In the genomic region with DNA sequence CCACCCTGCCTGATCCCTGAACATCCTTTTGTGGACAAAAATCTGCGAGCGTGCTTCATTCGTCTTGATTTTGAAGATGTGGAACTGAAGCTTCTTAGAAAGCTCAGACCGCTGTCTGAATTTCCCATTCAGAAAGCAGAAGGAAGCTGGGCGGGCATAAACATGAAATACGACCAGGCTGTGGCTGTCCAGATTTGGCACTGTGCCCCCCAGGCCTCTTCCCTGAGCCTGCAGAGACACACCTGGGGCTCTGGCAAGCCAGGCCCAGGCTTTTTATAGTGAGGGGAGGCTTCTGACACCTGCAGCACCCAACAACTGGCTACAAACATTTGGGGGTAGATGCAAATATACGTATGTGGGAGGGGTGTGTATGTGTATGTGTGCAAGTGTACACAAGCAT, we compare ENCODE assay signal across 8 mouse cellular contexts. TPM values are rescaled to one million over a fixed set of nuclear protein-coding genes. Genes with fewer than 3 reads are reported as not detected.
DNase-seq lines count a peak whose midpoint lies in the region; ATAC-seq and TF ChIP-seq lines count a peak whose summit lies in the region.

No protein-coding gene starts in this region.

- peaks cover 26% of the 10 kb centered on the region for H3K4me1 ChIP-seq in forebrain, embryonic 13.5 days
- peaks cover 17% of the 10 kb centered on the region for H3K4me1 ChIP-seq in forebrain, postnatal 0 days (ENCODE audit: insufficient read depth)
- peaks cover 15 to 44% of the 10 kb centered on the region in 2 experiments for H3K4me1 ChIP-seq in CH12.LX (ENCODE audit: control insufficient read depth in 1 of 2, insufficient read depth in 2 of 2)
- H3K4me1 ChIP-seq in limb, embryonic 14.5 days (ENCODE audit: control insufficient read depth, insufficient read depth, low read length): peaks cover 37% of the 10 kb centered on the region
- peaks cover 25% of the 10 kb centered on the region for H3K4me1 ChIP-seq in heart, embryonic 10.5 days

- dilution Hi-C loops in CH12.LX (cut with MboI; ENCODE audit: extremely low pct_ligation_motif_present, extremely low pct_unique_long_range_greater_than_20kb, low sequenced_read_pairs): no loop called here

- H3K4me3 ChIP-seq in forebrain, embryonic 13.5 days: no peak overlapping the region
- no peak overlapping the region for H3K4me3 ChIP-seq in forebrain, postnatal 0 days (ENCODE audit: low read depth, low read length)
- H3K4me3 ChIP-seq in CH12.LX (replicated peaks in 1 of 3; ENCODE audit: low read depth in 2 of 3, low read length in 2 of 3, poor library complexity in 1 of 3): peak overlapping the region in 2 of 3 experiments; percentile 20 to 28
- no peak overlapping the region for H3K4me3 ChIP-seq in limb, embryonic 14.5 days (replicated peaks; ENCODE audit: low read length)
- H3K4me3 ChIP-seq in heart, embryonic 10.5 days: no peak overlapping the region

- no peak for TF ChIP-seq POLR2A in CH12.LX (IDR thresholded peaks at IDR 0.05; ENCODE audit: low read depth, low read length)
- TF ChIP-seq POLR2A in limb, embryonic 14.5 days (IDR thresholded peaks at IDR 0.05; ENCODE audit: borderline replicate concordance, extremely low read depth, insufficient read depth, insufficient read length): no peak

- peaks cover 16% of the 10 kb centered on the region for H3K27me3 ChIP-seq in forebrain, embryonic 13.5 days
- no peaks in the 10 kb centered on the region for H3K27me3 ChIP-seq in forebrain, postnatal 0 days (ENCODE audit: insufficient read depth, low read length)
- H3K27me3 ChIP-seq in CH12.LX (replicated peaks): no peaks in the 10 kb centered on the region
- H3K27me3 ChIP-seq in limb, embryonic 14.5 days (ENCODE audit: control insufficient read depth, insufficient read depth, low read length): peaks cover 6% of the 10 kb centered on the region; the same call in 1 of the 2 replicates
- H3K27me3 ChIP-seq in heart, embryonic 10.5 days (ENCODE audit: insufficient read depth, poor library complexity, severe bottlenecking): peaks cover 63% of the 10 kb centered on the region

- intact Hi-C loops in gastrocnemius, postnatal 14 days (cut with DNase I; ENCODE audit: low total_unique reads): no loop called here

- TF ChIP-seq CTCF in forebrain, postnatal 0 days (IDR thresholded peaks at IDR 0.05; ENCODE audit: low read depth): no peak
- TF ChIP-seq CTCF in CH12.LX (conservative IDR thresholded peaks at IDR 0.05 in 1 of 2, IDR thresholded peaks at IDR 0.05 in 1 of 2; ENCODE audit: low read depth in 2 of 2, low read length in 2 of 2): no peak

- H3K36me3 ChIP-seq in forebrain, embryonic 13.5 days (ENCODE audit: poor library complexity, severe bottlenecking): no peaks in the 10 kb centered on the region
- no peaks in the 10 kb centered on the region for H3K36me3 ChIP-seq in forebrain, postnatal 0 days (ENCODE audit: insufficient read depth)
- H3K36me3 ChIP-seq in CH12.LX (replicated peaks in 1 of 2; ENCODE audit: control insufficient read depth in 1 of 2, insufficient read depth in 1 of 2, low read length in 1 of 2): no peaks in the 10 kb centered on the region
- H3K36me3 ChIP-seq in limb, embryonic 14.5 days (ENCODE audit: control insufficient read depth, insufficient read depth, low read length): no peaks in the 10 kb centered on the region
- H3K36me3 ChIP-seq in heart, embryonic 10.5 days: no peaks in the 10 kb centered on the region

- no peak for TF ChIP-seq RAD21 in CH12.LX (IDR thresholded peaks at IDR 0.05; ENCODE audit: low read depth, low read length)

- no peak for DNase-seq in forebrain, postnatal 0 days
- peak; percentile 64 for DNase-seq in CH12.LX (ENCODE audit: extremely low read depth)
- peak; percentile 58 for DNase-seq in gastrocnemius, postnatal 14 days
- peak; percentile 18 for DNase-seq in limb, embryonic 14.5 days (ENCODE audit: low spot score)
- no peak for DNase-seq in right cerebral cortex, postnatal 4 days
- no peak for DNase-seq in heart, embryonic 10.5 days (ENCODE audit: low spot score)
- DNase-seq in lung, postnatal 4 days: no peak

- H3K4me2 ChIP-seq in forebrain, embryonic 13.5 days: no peak overlapping the region
- no peak overlapping the region for H3K4me2 ChIP-seq in forebrain, postnatal 0 days (ENCODE audit: low read depth)
- peak overlapping the region; percentile 83 for H3K4me2 ChIP-seq in CH12.LX (ENCODE audit: insufficient read depth, low read depth, poor library complexity, severe bottlenecking)
- H3K4me2 ChIP-seq in limb, embryonic 14.5 days (replicated peaks; ENCODE audit: low read depth, low read length, severe bottlenecking): 0 out of 2 replicates have a peak overlapping the region, but pooled peaks have one; percentile 5

- no peaks in the 10 kb centered on the region for H3K9me3 ChIP-seq in forebrain, embryonic 13.5 days (replicated peaks)
- no peaks in the 10 kb centered on the region for H3K9me3 ChIP-seq in forebrain, postnatal 0 days (ENCODE audit: low read length)
- peaks cover 11% of the 10 kb centered on the region for H3K9me3 ChIP-seq in CH12.LX (replicated peaks; ENCODE audit: low read length)
- H3K9me3 ChIP-seq in limb, embryonic 14.5 days (ENCODE audit: control insufficient read depth, low read length): no peaks in the 10 kb centered on the region
- H3K9me3 ChIP-seq in heart, embryonic 10.5 days: no peaks in the 10 kb centered on the region

- H3K27ac ChIP-seq in forebrain, embryonic 13.5 days: 0 out of 2 replicates have a peak overlapping the region, but pooled peaks have one; percentile 57
- H3K27ac ChIP-seq in forebrain, postnatal 0 days (ENCODE audit: low read depth, low read length): no peak overlapping the region
- peak overlapping the region; percentile 75 for H3K27ac ChIP-seq in CH12.LX (ENCODE audit: insufficient read depth, low read depth)
- peak overlapping the region; percentile 50; the same call in 1 of the 2 replicates for H3K27ac ChIP-seq in limb, embryonic 14.5 days (replicated peaks; ENCODE audit: low read depth, low read length)
- H3K27ac ChIP-seq in heart, embryonic 10.5 days: no peak overlapping the region

- no peaks in the 10 kb centered on the region for H3K79me2 ChIP-seq in CH12.LX (replicated peaks; ENCODE audit: control insufficient read depth, extremely low read depth, insufficient read depth, poor library complexity, severe bottlenecking)

- in situ Hi-C loops in CH12.LX (cut with MboI; ENCODE audit: low pct_ligation_motif_present, low pct_unique_long_range_greater_than_20kb, low sequenced_read_pairs): no loop called here

- ATAC-seq in forebrain, embryonic 13.5 days: no peak
- no peak for ATAC-seq in forebrain, postnatal 0 days
- ATAC-seq in limb, embryonic 14.5 days (ENCODE audit: low FRiP score, low read depth): no peak

- 64% methylated on average over 7 of the region's 7 CpGs for WGBS in forebrain, embryonic 13.5 days
- WGBS in forebrain, postnatal 0 days: 58% methylated on average over 7 of the region's 7 CpGs
- 41% methylated on average over 7 of the region's 7 CpGs for WGBS in limb, embryonic 14.5 days
- WGBS in heart, embryonic 10.5 days: 83% methylated on average over 7 of the region's 7 CpGs

- no peak overlapping the region for H3K9ac ChIP-seq in forebrain, embryonic 13.5 days
- H3K9ac ChIP-seq in forebrain, postnatal 0 days: no peak overlapping the region
- H3K9ac ChIP-seq in CH12.LX (ENCODE audit: insufficient read depth, low read depth): peak overlapping the region; percentile 35
- no peak overlapping the region for H3K9ac ChIP-seq in limb, embryonic 14.5 days (ENCODE audit: low read depth, low read length, severe bottlenecking)

- peak; percentile 21; the same call in 1 of the 2 replicates for TF ChIP-seq EP300 in CH12.LX (IDR thresholded peaks at IDR 0.05; ENCODE audit: low read length)

TF ChIP-seq in CH12.LX, 34 proteins besides CTCF, POLR2A, EP300 and RAD21:
- TF ChIP-seq TCF12 (IDR thresholded peaks at IDR 0.05; ENCODE audit: low read depth, low read length) (peak; percentile 78), NELFE (IDR thresholded peaks at IDR 0.05; ENCODE audit: low read depth, low read length) (no peak), ELF1 (IDR thresholded peaks at IDR 0.05; ENCODE audit: low read depth, low read length) (peak; percentile 2; the same call in 1 of the 2 replicates), MXI1 (IDR thresholded peaks at IDR 0.05; ENCODE audit: low read depth, low read length) (no peak), IRF4 (IDR thresholded peaks at IDR 0.05; ENCODE audit: low read depth, low read length) (no peak), MEF2A (IDR thresholded peaks at IDR 0.05; ENCODE audit: borderline replicate concordance, low read depth, low read length) (peak; percentile 74)

RNA-seq across cellular contexts. Expression of a gene that starts 35.3 kb away (rescaled TPM):
- 23.7 and 24.7 TPM in 2 replicates for polyA plus RNA-seq in forebrain, embryonic 13.5 days (2015; fragmentation: Nextera tagmentation; extraction: Ambion mirVana)
- 56.9 and 71.6 TPM in 2 replicates for total RNA-seq in forebrain, postnatal 0 days (2014; rRNA removed)
- 13.1 and 19.9 TPM in 2 replicates for polyA plus RNA-seq in forebrain, postnatal 0 days (2015; fragmentation: Nextera tagmentation; extraction: Ambion mirVana)
- total RNA-seq in CH12.LX (2012; rRNA removed): 16.7 and 17.2 TPM in 2 replicates
- total RNA-seq in CH12.LX (2014; rRNA removed): 6.1 and 6.9 TPM in 2 replicates
- 12.2 and 12.8 TPM in 2 replicates for polyA plus RNA-seq in CH12.LX (2012; ENCODE audit: insufficient read length, low read depth)
- total RNA-seq in gastrocnemius, postnatal 14 days (2021): 10 to 100 TPM; 16.5 to 18.1 TPM
- polyA plus RNA-seq in limb, embryonic 14.5 days (2012; rRNA removed): 34.7 and 43.7 TPM in 2 replicates
- polyA plus RNA-seq in limb, embryonic 14.5 days (2014; fragmentation: Nextera tagmentation; extraction: Ambion mirVana): 18.1 and 21.1 TPM in 2 replicates
- 6.1 and 7.4 TPM in 2 replicates for polyA plus RNA-seq in heart, embryonic 10.5 days (2016; fragmentation: Nextera tagmentation; extraction: Ambion mirVana)

Comparison
In these comparisons a context has a peak if more than half of its experiments do, and no peak if none do; other contexts are left out.
1. H3K27ac ChIP-seq: peak in forebrain, embryonic 13.5 days (single experiment), CH12.LX (single experiment) and limb, embryonic 14.5 days (single experiment); none in forebrain, postnatal 0 days (single experiment) and heart, embryonic 10.5 days (single experiment).
2. H3K4me2 ChIP-seq: peak in CH12.LX (single experiment) and limb, embryonic 14.5 days (single experiment); none in forebrain, embryonic 13.5 days (single experiment) and forebrain, postnatal 0 days (single experiment).
3. H3K4me3 ChIP-seq: peak in CH12.LX (2 of 3); none in forebrain, embryonic 13.5 days (single experiment), forebrain, postnatal 0 days (single experiment), limb, embryonic 14.5 days (single experiment) and heart, embryonic 10.5 days (single experiment).
4. DNase-seq: peak in CH12.LX (single experiment), gastrocnemius, postnatal 14 days (single experiment) and limb, embryonic 14.5 days (single experiment); none in forebrain, postnatal 0 days (single experiment), right cerebral cortex, postnatal 4 days (single experiment), heart, embryonic 10.5 days (single experiment) and lung, postnatal 4 days (0 of 2).